Comparison of ENCODE assay signal across 10 mouse cellular contexts in the genomic region with DNA sequence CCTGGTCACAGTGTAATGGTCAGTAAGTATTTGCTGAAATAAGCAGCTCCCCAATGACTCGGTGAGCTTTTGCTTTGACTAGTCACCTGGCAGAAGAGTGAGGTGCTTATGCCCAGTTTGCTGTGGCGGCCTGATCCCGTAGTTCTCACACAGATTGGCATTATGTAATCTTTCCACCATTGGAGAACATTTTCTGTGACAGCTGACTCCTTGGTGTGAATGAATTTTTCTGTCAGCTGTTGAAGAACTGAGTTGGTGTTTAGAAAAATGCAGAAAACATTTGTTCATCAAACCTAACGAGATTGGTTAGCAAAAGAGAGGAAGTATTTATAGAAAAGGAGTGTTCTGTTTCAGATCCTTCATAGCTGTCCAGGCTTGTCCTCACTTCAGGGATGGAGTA. TPM values are rescaled to one million over a fixed set of nuclear protein-coding genes. Genes with fewer than 3 reads are reported as not detected.
DNase-seq lines count a peak whose midpoint lies in the region; ATAC-seq and TF ChIP-seq lines count a peak whose summit lies in the region.
"Had no signal": no experiment of that assay in that cellular context is flagged by ENCODE, and none has a peak within 500 bp of the region (broad histone marks: within the 10 kb centered on the region; RNA-seq: fewer than 3 reads in every experiment).

No protein-coding gene starts in this region.

- 57% methylated on average over 4 of the region's 4 CpGs for WGBS in stomach, embryonic 14.5 days
- WGBS in stomach, postnatal 0 days, result 41% methylated on average over 4 of the region's 4 CpGs

- ATAC-seq in stomach, embryonic 14.5 days (ENCODE audit: insufficient number of reproducible peaks, insufficient read depth, low FRiP score, low read depth), result no peak
- no peak for ATAC-seq in stomach, postnatal 0 days (ENCODE audit: low FRiP score, low TSS enrichment)
- no peak for ATAC-seq in megakaryocyte-erythroid progenitor cell, adult 5-6 weeks (replicated peaks; ENCODE audit: low FRiP score, low TSS enrichment, poor library complexity, severe bottlenecking)

- H3K27me3 ChIP-seq in stomach, embryonic 14.5 days (ENCODE audit: control insufficient read depth, insufficient read depth, low read length), result no peaks in the 10 kb centered on the region
- H3K27me3 ChIP-seq in stomach, postnatal 0 days (ENCODE audit: control insufficient read depth, insufficient read depth, low read length), result no peaks in the 10 kb centered on the region
- H3K27me3 ChIP-seq: liver, embryonic 15.5 days; neural tube, embryonic 12.5 days had no signal

- H3K27ac ChIP-seq in stomach, embryonic 14.5 days (ENCODE audit: low read length), result peak overlapping the region; percentile 94; the same call in 1 of the 2 replicates
- H3K27ac ChIP-seq in stomach, postnatal 0 days (replicated peaks), result no peak overlapping the region; the same call in 1 of the 2 replicates
- peak overlapping the region; percentile 13 for H3K27ac ChIP-seq in embryonic fibroblast, embryonic 13.5 days (ENCODE audit: insufficient read depth, low read length)
- H3K27ac ChIP-seq: liver, embryonic 15.5 days; neural tube, embryonic 12.5 days had no signal

- no peak for TF ChIP-seq POLR2A in embryonic fibroblast, embryonic 13.5 days (IDR thresholded peaks at IDR 0.05; ENCODE audit: low read depth, low read length)

- no peak overlapping the region for H3K9ac ChIP-seq in stomach, embryonic 14.5 days (replicated peaks; ENCODE audit: low read depth, low read length)
- H3K9ac ChIP-seq in stomach, postnatal 0 days (ENCODE audit: low read length), result no peak overlapping the region
- H3K9ac ChIP-seq: liver, embryonic 15.5 days; neural tube, embryonic 12.5 days had no signal

- no peak overlapping the region for H3K4me3 ChIP-seq in stomach, embryonic 14.5 days (ENCODE audit: low read depth, low read length)
- no peak overlapping the region for H3K4me3 ChIP-seq in stomach, postnatal 0 days (ENCODE audit: low read depth, low read length)
- H3K4me3 ChIP-seq in embryonic fibroblast, embryonic 13.5 days (ENCODE audit: insufficient read depth, low read length), result no peak overlapping the region
- H3K4me3 ChIP-seq: liver, embryonic 15.5 days; neural tube, embryonic 12.5 days had no signal

- H3K9me3 ChIP-seq in stomach, embryonic 14.5 days (ENCODE audit: control insufficient read depth, low read depth, low read length), result no peaks in the 10 kb centered on the region
- no peaks in the 10 kb centered on the region for H3K9me3 ChIP-seq in stomach, postnatal 0 days (ENCODE audit: control insufficient read depth, low read length)
- H3K9me3 ChIP-seq: liver, embryonic 15.5 days; neural tube, embryonic 12.5 days had no signal

- peak; percentile 47 for DNase-seq in kidney, adult 11 months
- no peak for DNase-seq in kidney, postnatal 10 days
- no peak for DNase-seq in stomach, postnatal 0 days (ENCODE audit: low spot score)
- DNase-seq in thymus, postnatal 10 days (ENCODE audit: low spot score in 2 of 2), result no peak

- no peak for TF ChIP-seq CTCF in stomach, postnatal 0 days (IDR thresholded peaks at IDR 0.05; ENCODE audit: low read depth)
- TF ChIP-seq CTCF in embryonic fibroblast, embryonic 13.5 days (IDR thresholded peaks at IDR 0.05; ENCODE audit: borderline replicate concordance, insufficient read depth, low read length), result no peak

- TF ChIP-seq EP300 in stomach, postnatal 0 days (optimal IDR thresholded peaks at IDR 0.05), result no peak

- no peaks in the 10 kb centered on the region for H3K36me3 ChIP-seq in stomach, embryonic 14.5 days (ENCODE audit: control insufficient read depth, insufficient read depth, low read length)
- H3K36me3 ChIP-seq in stomach, postnatal 0 days (ENCODE audit: control insufficient read depth, insufficient read depth, low read length), result no peaks in the 10 kb centered on the region
- H3K36me3 ChIP-seq: liver, embryonic 15.5 days had no signal

- H3K4me2 ChIP-seq in stomach, embryonic 14.5 days (replicated peaks; ENCODE audit: low read depth, low read length), result no peak overlapping the region
- no peak overlapping the region for H3K4me2 ChIP-seq in stomach, postnatal 0 days (replicated peaks; ENCODE audit: low read depth)
- H3K4me2 ChIP-seq: hindbrain, embryonic 14.5 days; liver, embryonic 15.5 days; neural tube, embryonic 12.5 days had no signal

- peaks cover 43% of the 10 kb centered on the region for H3K4me1 ChIP-seq in stomach, embryonic 14.5 days (ENCODE audit: control insufficient read depth, insufficient read depth, low read length)
- H3K4me1 ChIP-seq in stomach, postnatal 0 days (replicated peaks; ENCODE audit: control insufficient read depth, insufficient read depth), result peaks cover 8% of the 10 kb centered on the region
- H3K4me1 ChIP-seq in embryonic fibroblast, embryonic 13.5 days (ENCODE audit: control insufficient read depth, insufficient read depth, low read length), result peaks cover 17% of the 10 kb centered on the region

RNA-seq across cellular contexts. Expression of a gene that starts 34.6 kb away (rescaled TPM):
- polyA plus RNA-seq in stomach, embryonic 14.5 days (2014; fragmentation: Nextera tagmentation; extraction: Ambion mirVana), result 22.6 and 23.3 TPM in 2 replicates
- 18.1 and 18.6 TPM in 2 replicates for polyA plus RNA-seq in stomach, postnatal 0 days (2015; fragmentation: Nextera tagmentation; extraction: Ambion mirVana)
- polyA plus RNA-seq in embryonic fibroblast, embryonic 13.5 days (2011; ENCODE audit: insufficient read length, low read depth, missing spikeins), result 50.5 and 54.4 TPM in 2 replicates
- 15.8 and 20.8 TPM in 2 replicates for total RNA-seq in megakaryocyte-erythroid progenitor cell, adult 5-6 weeks (2014; fragmentation: Nextera tagmentation)
- 6.2 and 18.1 TPM in 2 replicates for total RNA-seq in megakaryocyte-erythroid progenitor cell, adult 5-6 weeks (2017)
